Mouse (Mus musculus): ENCODE measurements around the gene Rfx2.

The Rfx2 gene

GRCm38 (mm10) chr17:56754271-56755185 lies 76.3 kb downstream of the Rfx2 start:
- WGBS, result 16% methylated on average over 36 of the region's 36 CpGs

DNA sequence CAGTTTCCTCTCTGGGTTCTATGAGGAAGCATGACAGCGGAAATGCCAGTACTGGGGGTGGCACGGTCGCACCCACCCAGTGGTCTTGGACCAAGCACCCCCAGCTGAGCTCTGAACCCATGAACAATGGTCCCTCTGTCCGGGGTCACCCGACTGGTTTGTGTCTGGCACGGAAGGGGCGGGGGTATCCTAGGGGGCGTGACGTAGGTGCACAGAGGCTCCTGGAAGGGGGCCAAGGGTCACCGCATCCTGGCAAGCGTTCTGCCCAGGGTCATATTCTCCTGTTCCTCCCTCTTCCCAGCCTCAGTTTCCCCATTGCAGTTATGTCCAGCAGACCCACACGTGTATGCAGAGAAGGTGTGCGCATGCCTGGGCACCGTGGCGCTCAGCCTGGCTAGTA lies 77.4 kb downstream of the Rfx2 start:
- WGBS, result 18% methylated on average over 15 of the region's 15 CpGs

GRCm38 (mm10) chr17:56751404-56752072 lies 79.3 kb downstream of the Rfx2 start:
- WGBS, result 26% methylated on average over 71 of the region's 71 CpGs

DNA sequence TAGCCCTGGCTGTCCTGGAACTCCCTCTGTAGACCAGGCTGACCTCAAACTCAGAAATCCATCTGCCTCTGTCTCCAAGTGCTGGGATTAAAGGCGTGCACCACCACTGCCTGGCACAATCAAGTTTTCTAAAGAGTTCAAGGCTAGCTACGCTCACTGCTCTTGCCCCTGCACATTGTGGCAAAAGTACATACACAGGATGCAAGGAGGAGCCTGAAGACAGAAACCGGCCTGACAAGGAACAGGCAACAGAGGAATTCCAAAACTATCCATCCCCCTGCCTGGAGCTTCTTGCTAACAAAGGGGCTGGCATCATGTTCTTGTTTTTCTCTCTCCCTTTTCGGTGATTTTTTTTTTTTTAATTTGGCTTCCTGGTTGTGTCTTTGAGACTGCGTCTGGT lies 86.6 kb downstream of the Rfx2 start:
- 59% methylated on average over 5 of the region's 5 CpGs for WGBS

GRCm38 (mm10) chr17:56740788-56741160 lies 90.0 kb downstream of the Rfx2 start:
- 86% methylated on average over 17 of the region's 17 CpGs for WGBS

- 84% methylated on average over 17 of the region's 17 CpGs for WGBS
Measured at GRCm38 (mm10) chr17:56740118-56740787, 90.6 kb downstream of the Rfx2 start.

GRCm38 (mm10) chr17:56738221-56738620 lies 92.6 kb downstream of the Rfx2 start:
- 84% methylated on average over 10 of the region's 10 CpGs for WGBS

- 44% methylated on average over 8 of the region's 8 CpGs for WGBS
Measured at GRCm38 (mm10) chr17:56736534-56736933, 94.3 kb downstream of the Rfx2 start.

DNA sequence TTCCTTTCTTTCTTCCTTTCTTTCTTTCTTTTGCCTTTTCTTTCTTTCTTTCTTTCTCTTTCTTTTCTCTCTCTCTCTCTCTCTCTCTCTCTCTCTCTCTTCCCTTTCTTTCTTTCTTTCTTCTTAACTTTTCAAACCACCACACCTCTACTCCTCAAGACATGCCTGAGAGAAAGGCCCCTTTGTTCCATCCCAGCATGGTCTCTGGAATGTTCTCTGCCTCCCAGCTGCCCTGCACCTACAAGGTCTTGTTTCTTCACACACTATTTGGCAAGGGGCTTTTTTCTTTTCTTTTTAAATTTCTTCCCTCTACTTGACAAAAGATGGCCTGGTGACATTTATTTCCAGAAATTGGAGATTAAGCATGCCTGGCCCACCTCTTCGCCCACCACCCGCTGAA lies 101.2 kb downstream of the Rfx2 start:
- WGBS, result 27% methylated on average over 2 of the region's 2 CpGs

DNA sequence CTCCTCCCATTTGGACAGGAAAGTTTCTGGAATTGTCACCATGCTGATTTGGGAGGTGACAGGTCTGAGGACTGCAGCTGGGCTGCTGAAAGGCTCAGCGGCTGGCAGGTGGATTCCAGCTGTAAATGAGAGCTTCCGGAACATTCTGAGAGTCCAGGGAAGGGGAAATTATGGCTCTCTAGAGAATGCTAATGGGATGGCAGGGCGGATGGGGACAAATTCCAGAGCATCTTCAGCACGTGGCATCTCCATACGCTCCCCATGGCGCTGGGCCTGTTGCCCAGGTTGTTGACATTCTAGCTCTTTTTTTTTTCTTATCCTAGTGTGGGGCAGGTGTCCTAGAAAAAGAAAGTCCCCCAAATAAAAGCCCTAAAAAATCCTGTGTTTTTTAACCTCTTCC lies 101.7 kb downstream of the Rfx2 start:
- 37% methylated on average over 6 of the region's 6 CpGs for WGBS

DNA sequence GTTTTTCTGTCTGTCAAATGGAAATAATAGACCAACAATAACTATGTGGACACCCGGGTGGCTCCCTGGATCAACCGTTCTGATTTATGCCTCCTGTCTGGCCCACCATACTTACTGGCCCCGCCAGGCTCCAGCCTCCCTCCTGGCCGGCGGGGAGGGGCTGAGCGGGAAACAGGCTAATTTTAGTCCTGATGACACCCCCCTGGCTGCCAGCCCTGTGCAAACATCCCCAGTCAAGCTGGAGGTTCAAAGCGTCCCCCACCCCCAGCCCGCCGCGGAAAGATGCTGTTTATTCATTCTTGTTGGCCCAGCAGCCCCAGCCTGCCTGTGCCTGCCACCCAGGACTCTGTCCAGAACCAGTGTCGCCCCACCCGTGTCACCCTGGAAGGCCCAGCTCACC lies 102.7 kb downstream of the Rfx2 start:
- 17% methylated on average over 12 of the region's 12 CpGs for WGBS

- WGBS, result 34% methylated on average over 12 of the region's 12 CpGs
Measured at GRCm38 (mm10) chr17:56727659-56728058, 103.2 kb downstream of the Rfx2 start.

GRCm38 (mm10) chr17:56727029-56727649 lies 103.7 kb downstream of the Rfx2 start:
- WGBS, result 48% methylated on average over 7 of the region's 7 CpGs
